Mouse (Mus musculus): Measurements from ENCODE around the gene Olfr62.
A peak's percentile ranks its signal among the peaks of the same experiment; 100 is the strongest.

Gene Olfr62

DNA sequence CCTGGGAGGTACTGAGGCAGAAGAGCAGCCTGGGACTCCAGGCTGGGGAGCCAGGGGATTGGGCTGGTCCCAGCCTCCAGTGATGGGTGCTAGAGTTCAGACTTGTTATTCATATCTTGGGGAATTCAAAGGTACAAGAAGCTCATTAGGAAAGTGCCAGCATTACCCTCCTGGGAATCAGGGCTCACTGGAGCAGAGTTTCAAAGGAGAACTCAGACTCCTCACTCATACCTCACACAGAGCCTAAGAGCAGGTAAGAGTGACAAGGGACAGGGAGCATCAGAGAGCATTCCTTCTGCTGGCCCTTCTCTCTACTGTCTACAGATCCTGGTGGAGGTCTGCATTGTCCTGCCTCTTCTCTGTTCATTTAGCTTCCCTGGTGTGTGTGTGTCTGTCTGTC lies at the start of gene Olfr62:
Gene Olfr62, plus strand, starts transcription at position 301 of the 400 bp plus-strand sequence.
- DNase-seq (ENCODE audit: low spot score): no peak

DNA sequence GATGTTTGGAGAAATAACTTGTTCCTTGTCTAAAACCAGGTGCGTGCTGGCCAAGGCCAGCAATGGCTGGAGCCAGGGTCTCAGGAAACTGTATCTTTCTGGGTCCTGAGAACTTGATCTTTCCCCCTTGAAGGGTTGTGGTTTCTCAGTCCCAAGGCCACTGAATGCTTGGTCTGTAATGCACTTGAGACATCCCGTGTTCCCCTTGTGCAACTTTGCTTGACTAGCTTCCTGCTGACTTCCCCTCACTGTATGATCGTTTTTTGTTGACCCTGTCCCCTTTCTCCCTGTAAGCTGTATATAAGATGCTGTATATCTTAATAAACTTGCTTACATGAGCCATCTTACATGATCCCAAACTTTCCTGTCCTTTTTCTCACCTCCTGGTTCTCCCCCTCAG lies 48.9 kb upstream of the Olfr62 start:
- no peak for DNase-seq (ENCODE audit: low spot score)

DNA sequence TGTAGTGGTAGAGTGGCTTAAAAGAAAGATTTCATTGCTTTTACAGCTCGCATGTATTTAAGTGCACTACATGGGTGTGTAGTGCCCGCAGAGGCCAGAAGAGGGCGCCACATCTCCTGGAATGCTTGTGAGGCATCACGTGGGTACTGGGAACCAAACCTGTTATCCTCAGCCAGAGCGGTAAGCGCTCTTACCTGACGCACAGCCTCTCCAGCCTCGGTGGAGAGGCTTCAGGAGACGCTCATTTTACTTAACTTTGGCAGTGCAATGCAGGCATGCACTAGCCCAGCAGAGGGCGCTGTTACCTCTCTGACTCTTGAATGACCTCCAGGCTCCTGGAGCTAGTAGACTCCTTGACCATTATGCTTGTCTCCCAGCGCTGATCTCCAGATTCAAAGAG lies 46.1 kb upstream of the Olfr62 start:
- DNase-seq (ENCODE audit: low spot score): peak; percentile 82

- DNase-seq (ENCODE audit: low spot score): no peak
Observed at GRCm38 (mm10) chr4:118615412-118615811, 43.3 kb upstream of the Olfr62 start.

GRCm38 (mm10) chr4:118620279-118620966 lies 38.3 kb upstream of the Olfr62 start, which contains the start of the genes Cfap57 and Ebna1bp2:
Gene Cfap57, minus strand, starts transcription at chr4:118620777.
Gene Ebna1bp2, plus strand, starts transcription at chr4:118620799.
- peak; percentile 92 for DNase-seq (ENCODE audit: low spot score)

DNA sequence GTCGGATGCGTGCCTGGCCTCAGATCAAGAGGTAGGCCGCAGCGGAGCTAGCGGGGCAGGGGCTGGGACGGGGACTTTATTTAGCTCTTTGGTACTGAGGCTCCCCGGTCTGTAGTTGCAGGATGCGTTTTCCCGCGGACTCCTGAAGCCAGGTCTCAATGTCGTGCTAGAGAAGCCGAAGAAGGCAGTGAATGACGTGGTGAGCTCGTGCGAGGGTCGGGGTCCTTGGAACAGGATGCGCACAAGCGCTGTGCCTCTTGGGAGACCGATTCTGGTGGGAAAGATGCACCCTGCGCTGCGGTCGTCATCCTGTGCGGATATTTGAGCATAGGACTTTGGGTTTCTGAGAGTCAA lies 37.8 kb upstream of the Olfr62 start:
- no peak for DNase-seq (ENCODE audit: low spot score)

DNA sequence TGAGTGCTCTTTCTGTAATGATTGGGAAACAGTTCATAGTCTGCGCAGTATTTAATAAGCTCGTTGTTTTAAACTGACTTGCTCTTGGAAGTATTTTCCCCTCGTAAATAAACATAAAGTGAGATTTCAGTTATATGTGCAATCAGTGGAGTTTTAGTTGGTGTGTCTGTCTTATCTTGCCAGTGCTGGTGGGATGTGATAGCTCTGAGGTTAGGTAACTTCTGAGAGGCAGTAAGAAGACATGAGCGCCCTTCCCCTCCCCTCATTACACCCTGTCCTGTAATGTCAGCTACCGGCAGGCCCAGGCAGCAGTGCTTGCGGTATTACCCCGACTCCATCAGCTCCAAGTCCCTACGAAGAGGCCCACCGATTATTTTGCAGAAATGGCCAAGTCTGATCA lies 37.0 kb upstream of the Olfr62 start:
- no peak for DNase-seq (ENCODE audit: low spot score)

GRCm38 (mm10) chr4:118630261-118630660 lies 28.5 kb upstream of the Olfr62 start:
- no peak for DNase-seq (ENCODE audit: low spot score)

GRCm38 (mm10) chr4:118642346-118643190 lies 16.2 kb upstream of the Olfr62 start:
- peak; percentile 51 for DNase-seq (ENCODE audit: low spot score)

DNA sequence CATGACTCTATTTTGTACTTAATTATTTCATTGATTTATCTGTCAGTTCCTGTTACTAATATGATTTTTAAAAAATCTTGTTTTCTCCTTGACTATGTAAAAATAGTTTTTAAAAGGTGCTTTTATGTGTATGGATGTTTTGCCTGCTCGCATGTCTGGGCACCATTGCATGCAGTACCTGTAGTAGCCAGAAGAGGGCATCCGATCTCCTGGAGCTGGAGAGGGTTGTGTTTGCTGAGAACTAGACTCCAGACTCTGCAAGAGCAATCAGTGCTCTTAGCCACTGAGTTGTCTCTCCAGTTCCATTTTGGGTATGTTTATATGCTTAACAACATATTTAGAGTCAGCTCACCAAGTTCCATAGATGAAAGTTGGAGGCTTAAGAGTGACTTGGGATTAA lies 13.5 kb upstream of the Olfr62 start:
- peak; percentile 79 for DNase-seq (ENCODE audit: low spot score)

DNA sequence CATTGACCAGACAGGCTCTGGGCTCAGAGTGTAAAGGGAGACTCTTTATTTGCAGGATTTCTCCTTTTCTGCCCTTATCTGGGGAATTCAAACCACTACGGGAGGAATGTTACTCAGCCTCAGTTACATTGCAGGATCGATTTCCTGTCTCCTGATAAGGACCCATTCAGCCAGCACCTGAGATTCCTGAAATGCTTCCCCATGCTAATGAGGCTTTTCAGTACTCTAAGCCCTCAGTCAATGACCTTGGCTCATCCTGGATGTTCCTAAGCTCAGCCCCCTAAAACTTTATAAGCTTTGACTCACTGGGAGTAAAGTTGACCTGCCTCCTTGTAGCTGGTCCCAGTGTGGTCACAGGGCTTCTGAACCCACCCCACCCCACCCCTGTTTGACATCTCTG lies 28.3 kb downstream of the Olfr62 start:
- DNase-seq (ENCODE audit: low spot score): no peak

GRCm38 (mm10) chr4:118692412-118692973 lies 33.7 kb downstream of the Olfr62 start, which contains the start of gene Olfr1342:
Gene Olfr1342, minus strand, starts transcription at chr4:118692756.
- DNase-seq (ENCODE audit: low spot score): peak; percentile 24

DNA sequence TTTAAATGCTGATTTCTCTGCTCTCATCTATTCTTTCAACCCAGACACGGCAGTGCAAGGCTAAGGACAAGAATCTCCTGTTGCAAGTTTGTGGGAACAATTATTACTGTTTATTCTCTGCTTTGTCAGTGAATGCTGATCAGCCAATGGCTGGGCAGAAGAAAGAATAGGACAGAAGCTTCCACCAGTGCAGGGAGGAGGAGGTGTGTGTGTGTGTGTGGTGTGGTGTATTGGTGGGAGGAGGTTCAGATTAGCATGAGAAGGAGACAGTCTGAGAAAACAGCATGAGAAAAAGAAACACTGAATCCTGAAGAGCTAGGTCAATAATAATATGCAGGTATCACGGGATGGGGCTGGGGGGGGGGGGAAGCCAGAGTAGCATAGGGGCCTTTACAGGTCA lies 35.1 kb downstream of the Olfr62 start:
- peak; percentile 13 for DNase-seq (ENCODE audit: low spot score)

DNA sequence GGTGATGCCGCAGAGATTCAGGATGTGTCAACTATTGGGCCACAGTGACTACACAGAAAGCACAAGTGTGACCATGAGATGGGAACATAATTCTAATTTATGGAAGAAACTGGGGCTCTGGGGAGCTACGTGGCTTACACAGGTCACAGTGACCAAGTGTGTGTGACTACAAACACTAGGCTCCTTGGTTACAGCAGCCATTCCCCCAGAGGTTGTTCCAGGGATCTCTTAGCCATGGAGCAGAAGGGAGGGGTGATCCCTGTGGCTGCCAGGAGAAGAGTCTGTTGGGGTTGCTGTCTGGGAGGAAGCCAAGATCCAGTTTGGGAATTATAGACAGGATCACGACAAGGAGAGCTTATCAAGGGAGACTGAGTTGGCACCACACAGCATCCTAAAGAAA lies 44.5 kb downstream of the Olfr62 start, which contains the start of gene Olfr1341:
Gene Olfr1341, plus strand, starts transcription at position 301 of the 400 bp plus-strand sequence.
- no peak for DNase-seq (ENCODE audit: low spot score)

DNA sequence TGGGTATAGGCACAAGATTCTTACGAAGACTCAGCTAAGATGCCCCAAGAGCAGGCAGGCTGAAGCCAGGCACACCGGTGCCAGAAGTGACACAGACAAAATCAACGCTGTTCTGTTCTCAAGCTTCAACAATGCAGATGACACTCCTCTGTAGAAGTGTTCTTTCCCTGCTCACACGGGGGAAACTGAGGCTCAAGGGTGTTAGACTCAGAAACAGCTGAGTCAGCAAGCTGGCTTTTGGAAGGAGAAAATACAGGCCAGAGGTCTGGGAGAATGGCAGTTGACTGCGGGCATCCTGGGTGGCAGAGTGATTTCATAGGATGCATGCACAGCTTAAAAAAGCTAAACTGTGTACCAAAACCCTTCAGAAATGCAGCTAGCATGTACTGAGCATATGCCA lies 49.3 kb downstream of the Olfr62 start:
- peak; percentile 12 for DNase-seq (ENCODE audit: low spot score)

- DNase-seq (ENCODE audit: low spot score): no peak
Observed at GRCm38 (mm10) chr4:118711656-118712055, 52.9 kb downstream of the Olfr62 start.
